Mouse (Mus musculus) stomach, embryonic 14.5 days (tissue): Measurements from ENCODE around the gene Dazap1. TPM values are rescaled to one million over a fixed set of nuclear protein-coding genes. Genes with fewer than 3 reads are reported as not detected.
A peak's percentile ranks its signal among the peaks of the same experiment; 100 is the strongest.

ENCODE experiments used
- ATAC-seq: fragments of 200-750 bp; cut with Nextera tagmentation; 2 replicates; pipeline ENCODE4 v1.8.0; 2017; ENCODE audit warnings: low read depth, moderate TSS enrichment; ENCODE audit not compliant: insufficient number of reproducible peaks, insufficient read depth, low FRiP score
- H3K27ac ChIP-seq: fragments of 300-500 bp; sonication (generic); 2 replicates; pipeline ENCODE4 v1.5.1; 2014; ENCODE audit warnings: mild to moderate bottlenecking, low read length, moderate library complexity, mixed read lengths
- H3K27me3 ChIP-seq: fragments of 300-500 bp; sonication (generic); 2 replicates; pipeline ENCODE4 v1.6.1; 2014; ENCODE audit warnings: low read length, control low read depth, mixed read lengths; ENCODE audit not compliant: control insufficient read depth, insufficient read depth
- H3K36me3 ChIP-seq: fragments of 300-500 bp; sonication (generic); 2 replicates; pipeline ENCODE4 v1.6.1; 2014; ENCODE audit warnings: mild to moderate bottlenecking, control low read depth, low read length, moderate library complexity, mixed read lengths; ENCODE audit not compliant: control insufficient read depth, insufficient read depth
- H3K4me1 ChIP-seq: fragments of 300-500 bp; sonication (generic); 2 replicates; pipeline ENCODE4 v1.6.1; 2014; ENCODE audit warnings: low read length, control low read depth, mixed read lengths; ENCODE audit not compliant: control insufficient read depth, insufficient read depth
- H3K4me2 ChIP-seq: fragments of 300-500 bp; sonication (generic); replicated peaks from 2 replicates; pipeline ENCODE4 v1.6.1; 2014; ENCODE audit warnings: low read depth, low read length, control low read depth
- H3K4me3 ChIP-seq: fragments of 300-500 bp; sonication (generic); 2 replicates; pipeline ENCODE4 v1.5.1; 2014; ENCODE audit warnings: low read depth, low read length, control low read depth
- H3K9ac ChIP-seq: fragments of 300-500 bp; sonication (generic); replicated peaks from 2 replicates; pipeline ENCODE4 v1.6.1; 2014; ENCODE audit warnings: low read depth, mild to moderate bottlenecking, control low read depth, low read length, moderate library complexity, mixed read lengths
- H3K9me3 ChIP-seq: fragments of 300-500 bp; sonication (generic); 2 replicates; pipeline ENCODE4 v1.6.1; 2016; ENCODE audit warnings: low read depth, low read length, control low read depth; ENCODE audit not compliant: control insufficient read depth
- WGBS: fragments of 180-500 bp; shearing (Covaris S2); extraction: QIAGEN DNeasy Blood & Tissue Kit; methylation state at CpG from one replicate; pipeline ENCODE4 v1.1.7; 2014; 5-methylcytosine and 5-hydroxymethylcytosine counted together
- polyA plus RNA-seq: library from polyadenylated mRNA; unstranded; fragments of >200 nt; fragmentation: Nextera tagmentation; extraction: Ambion mirVana; gene quantifications from 2 replicates; pipeline ENCODE4 v1.2.1, GENCODE M21; 2014

Dazap1 gene
- polyA plus RNA-seq, 1 experiment from 2014 or later, result 51.3 TPM

GRCm38 (mm10) chr10:80294788-80295303, 33.6 kb downstream of the Dazap1 start:
- Histone ChIP-seq H3K27ac (no peak overlapping the region), H3K4me1 (peaks cover 13% of the 10 kb centered on the region; the same call in 1 of the 2 replicates), H3K4me2 (no peak overlapping the region), H3K9ac (no peak overlapping the region), H3K4me3 (no peak overlapping the region), H3K27me3 (peaks cover 17% of the 10 kb centered on the region), H3K36me3 (peaks cover 13% of the 10 kb centered on the region), H3K9me3 (no peaks in the 10 kb centered on the region)
- 47% methylated on average over 7 of the region's 7 CpGs for WGBS
- no peak for ATAC-seq

GRCm38 (mm10) chr10:80295618-80296425, 34.5 kb downstream of the Dazap1 start, which contains the start of gene Apc2:
Gene Apc2, plus strand, starts transcription at chr10:80295977.
- H3K27ac ChIP-seq, result peak within 1 kb of the TSS; percentile 44; the same call in 1 of the 2 replicates
- peak within 1 kb of the TSS; percentile 32 for H3K4me3 ChIP-seq
- H3K27me3 ChIP-seq, result peaks cover 26% of the 10 kb centered on the region
- H3K4me2 ChIP-seq, result peak within 1 kb of the TSS; percentile 52
- peak; percentile 38 for ATAC-seq
- peaks cover 13% of the 10 kb centered on the region; the same call in 1 of the 2 replicates for H3K4me1 ChIP-seq
- H3K36me3 ChIP-seq, result peaks cover 13% of the 10 kb centered on the region
- no peaks in the 10 kb centered on the region for H3K9me3 ChIP-seq
- under 1% methylated on average over 26 of the region's 26 CpGs for WGBS
- no peak within 1 kb of the TSS; the same call in 1 of the 2 replicates for H3K9ac ChIP-seq

GRCm38 (mm10) chr10:80296824-80297223, 35.5 kb downstream of the Dazap1 start:
- H3K4me1 ChIP-seq, result peaks cover 13% of the 10 kb centered on the region; the same call in 1 of the 2 replicates
- H3K9me3 ChIP-seq, result no peaks in the 10 kb centered on the region
- H3K27me3 ChIP-seq, result peaks cover 33% of the 10 kb centered on the region
- no peak for ATAC-seq
- no peak overlapping the region for H3K4me3 ChIP-seq
- H3K36me3 ChIP-seq, result peaks cover 13% of the 10 kb centered on the region
- H3K9ac ChIP-seq, result no peak overlapping the region
- no peak overlapping the region for H3K27ac ChIP-seq
- 74% methylated on average over 5 of the region's 5 CpGs for WGBS
- H3K4me2 ChIP-seq, result 0 out of 2 replicates have a peak overlapping the region, but pooled peaks have one; percentile 52

GRCm38 (mm10) chr10:80297526-80298133, 36.3 kb downstream of the Dazap1 start:
- H3K27me3 ChIP-seq, result peaks cover 33% of the 10 kb centered on the region

GRCm38 (mm10) chr10:80298571-80299281, 37.4 kb downstream of the Dazap1 start:
- Histone ChIP-seq H3K4me3 (no peak overlapping the region), H3K9me3 (no peaks in the 10 kb centered on the region), H3K36me3 (peaks cover 13% of the 10 kb centered on the region), H3K4me2 (no peak overlapping the region), H3K27me3 (peaks cover 33% of the 10 kb centered on the region), H3K27ac (no peak overlapping the region), H3K4me1 (peaks cover 19% of the 10 kb centered on the region; the same call in 1 of the 2 replicates), H3K9ac (0 out of 2 replicates have a peak overlapping the region, but pooled peaks have one; percentile 18)
- ATAC-seq, result no peak
- WGBS, result 3% methylated on average over 26 of the region's 26 CpGs

More at GRCm38 (mm10) chr10:80297526-80298133, 36.3 kb downstream of the Dazap1 start:
- peaks cover 21% of the 10 kb centered on the region; the same call in 1 of the 2 replicates for H3K4me1 ChIP-seq
- WGBS, result 72% methylated on average over 8 of the region's 8 CpGs
- H3K27ac ChIP-seq, result no peak overlapping the region
- peaks cover 13% of the 10 kb centered on the region for H3K36me3 ChIP-seq
- H3K9me3 ChIP-seq, result no peaks in the 10 kb centered on the region
- H3K4me2 ChIP-seq, result no peak overlapping the region
- H3K9ac ChIP-seq, result no peak overlapping the region
- ATAC-seq, result no peak
- no peak overlapping the region for H3K4me3 ChIP-seq

GRCm38 (mm10) chr10:80299301-80299700, 38.0 kb downstream of the Dazap1 start:
- Histone ChIP-seq H3K27me3 (peaks cover 33% of the 10 kb centered on the region), H3K9me3 (no peaks in the 10 kb centered on the region), H3K4me1 (peaks cover 19% of the 10 kb centered on the region; the same call in 1 of the 2 replicates), H3K4me3 (no peak overlapping the region), H3K9ac (0 out of 2 replicates have a peak overlapping the region, but pooled peaks have one; percentile 18), H3K27ac (no peak overlapping the region), H3K4me2 (no peak overlapping the region), H3K36me3 (peaks cover 7% of the 10 kb centered on the region)
- no peak for ATAC-seq
- WGBS, result 13% methylated on average over 15 of the region's 15 CpGs

- WGBS, result 56% methylated on average over 10 of the region's 10 CpGs
- no peak for ATAC-seq
- no peak overlapping the region for H3K4me2 ChIP-seq
- peaks cover 2% of the 10 kb centered on the region for H3K36me3 ChIP-seq
- H3K27ac ChIP-seq, result no peak overlapping the region
- no peak overlapping the region for H3K4me3 ChIP-seq
- no peak overlapping the region for H3K9ac ChIP-seq
- peaks cover 19% of the 10 kb centered on the region; the same call in 1 of the 2 replicates for H3K4me1 ChIP-seq
- no peaks in the 10 kb centered on the region for H3K9me3 ChIP-seq
- peaks cover 37% of the 10 kb centered on the region for H3K27me3 ChIP-seq
These were observed 38.5 kb downstream of the Dazap1 start for GRCm38 (mm10) chr10:80299824-80300223.
